Mouse (Mus musculus): ENCODE measurements around the gene Olfr1226.
"Not testable (repeated sequence)": the region's sequence is repeated elsewhere in the genome, so short reads cannot be mapped to it uniquely, and the experiment has no call there.

The Olfr1226 gene

DNA sequence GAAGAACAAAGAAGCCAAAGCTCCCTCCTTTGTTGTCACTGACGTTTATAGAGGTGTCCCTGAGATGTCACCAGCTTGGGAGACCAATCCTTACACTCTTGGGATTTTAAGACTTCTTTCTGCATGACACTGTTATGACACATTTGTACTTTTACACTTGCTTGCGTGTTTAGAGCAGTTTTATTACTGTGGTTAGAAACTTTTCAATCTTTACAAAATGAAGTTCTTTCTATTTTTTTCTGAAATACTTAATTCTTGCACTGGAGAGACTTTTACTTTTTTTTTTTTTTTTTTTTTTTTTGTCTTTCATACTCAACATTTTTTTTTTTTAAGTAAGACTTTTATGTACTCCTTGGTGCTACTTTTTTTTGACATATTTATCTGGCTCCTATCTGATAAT, at the start of gene Olfr1226:
Gene Olfr1226 (minus strand): TSS at position 101 of the 400 bp plus-strand sequence.
- no peak for DNase-seq (ENCODE audit: low read depth, low spot score)

GRCm38 (mm10) chr2:89196325-89196982, 3.4 kb downstream of the Olfr1226 start:
- no peak for DNase-seq (ENCODE audit: low read depth, low spot score)

DNA sequence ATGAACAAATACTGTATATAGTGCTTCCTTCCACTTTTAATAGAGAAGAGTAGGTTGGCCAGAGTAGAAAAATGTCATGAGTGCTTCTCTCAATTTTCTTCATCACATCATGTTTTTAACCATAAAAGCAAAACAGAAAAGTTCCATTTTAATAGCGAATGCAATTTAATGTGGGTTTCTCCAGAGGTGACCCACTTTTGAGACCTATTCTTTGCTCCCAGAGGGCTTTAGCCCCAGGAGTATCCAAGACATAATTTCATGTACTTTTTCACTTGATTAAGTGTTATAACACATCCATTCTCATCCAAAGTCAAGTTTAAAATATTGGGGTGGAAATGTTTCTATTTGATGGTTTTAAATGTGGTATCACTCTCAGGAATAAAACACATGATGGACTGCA, 25.3 kb downstream of the Olfr1226 start, which contains the start of gene Olfr1225:
Gene Olfr1225 (minus strand): TSS at position 101 of the 400 bp plus-strand sequence.
- DNase-seq (ENCODE audit: low read depth, low spot score), result no peak

- DNase-seq (ENCODE audit: low read depth, low spot score), result not testable (repeated sequence)
Measured at GRCm38 (mm10) chr2:89164711-89165110, 35.1 kb downstream of the Olfr1226 start.

DNA sequence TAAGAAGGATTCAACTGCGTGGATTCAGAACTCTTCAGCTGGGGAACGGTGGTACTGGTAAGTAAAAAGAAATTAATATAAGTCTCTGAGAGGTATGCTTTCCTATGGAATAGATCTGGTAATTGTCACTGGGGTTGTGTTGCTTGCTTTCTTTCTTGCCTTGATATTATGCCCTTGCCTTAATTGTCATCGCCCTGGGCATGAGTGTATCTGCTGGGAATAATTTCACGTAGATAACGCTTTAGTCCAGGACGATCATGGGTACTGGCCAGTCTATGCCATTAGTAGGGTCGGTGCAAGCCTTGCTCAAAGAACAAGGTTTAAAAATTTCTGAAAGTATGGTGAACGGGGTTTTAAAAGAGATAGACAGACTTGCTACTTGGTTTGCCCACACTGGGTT, 35.9 kb downstream of the Olfr1226 start, which contains the start of gene Olfr1224-ps1:
Gene Olfr1224-ps1 (minus strand): TSS at position 101 of the 400 bp plus-strand sequence.
- not testable (repeated sequence) for DNase-seq (ENCODE audit: low read depth, low spot score)

GRCm38 (mm10) chr2:89151460-89151859, 48.4 kb downstream of the Olfr1226 start, which contains the start of gene Olfr1223:
Olfr1223 (minus strand) TSS chr2:89151560.
- DNase-seq (ENCODE audit: low read depth, low spot score), result no peak

Measured in embryo, embryonic 11.5 days (tissue).